Mouse (Mus musculus): Measurements from ENCODE around the gene Nup153. TPM values are rescaled to one million over a fixed set of nuclear protein-coding genes. Genes with fewer than 3 reads are reported as not detected.

The Nup153 gene
- total and polyA plus RNA-seq, 2 experiments = 25.0 to 28.8 TPM

DNA sequence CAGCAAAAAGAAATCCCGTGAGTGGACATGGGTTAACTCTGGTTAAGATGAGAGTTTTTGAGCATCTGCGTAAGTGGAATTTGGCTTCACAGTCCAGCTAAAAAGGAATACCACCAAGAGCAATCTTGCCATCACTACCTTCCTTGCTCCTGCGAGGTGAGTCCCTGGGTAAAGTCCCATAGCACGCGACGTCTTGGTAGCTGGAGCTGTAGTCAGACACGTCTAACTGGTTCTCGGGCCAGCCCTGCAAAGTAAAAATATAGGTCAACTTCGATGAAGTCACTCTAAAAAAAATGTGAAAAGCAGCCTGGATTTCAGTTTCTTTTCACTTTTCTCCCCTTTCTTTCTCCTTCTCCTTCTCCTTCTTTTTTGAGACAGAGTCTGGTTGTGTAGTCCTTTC is 35.5 kb upstream of the Nup153 start:
- Histone ChIP-seq H3K36me3 (ENCODE audit: control insufficient read depth, insufficient read depth, low read length) (peaks cover 12% of the 10 kb centered on the region; the same call in 1 of the 2 replicates), H3K9ac (ENCODE audit: low read depth, low read length) (no peak overlapping the region), H3K27me3 (ENCODE audit: control insufficient read depth, insufficient read depth, low read length) (no peaks in the 10 kb centered on the region), H3K79me2 (ENCODE audit: control insufficient read depth, insufficient read depth, low read length) (no peaks in the 10 kb centered on the region), H3K4me1 (ENCODE audit: control insufficient read depth, insufficient read depth, low read length) (no peaks in the 10 kb centered on the region), H3K27ac (replicated peaks; ENCODE audit: insufficient read depth, low read depth, low read length) (no peak overlapping the region), H3K4me3 (ENCODE audit: insufficient read depth, low read depth, low read length) (no peak overlapping the region)
- TF ChIP-seq POLR2A (IDR thresholded peaks at IDR 0.05; ENCODE audit: extremely low read depth, insufficient read depth, low read length) (no peak), CTCF (IDR thresholded peaks at IDR 0.05; ENCODE audit: low read depth, low read length) (no peak)
- DNase-seq (ENCODE audit: extremely low read depth, low read depth, low spot score) = no peak
- 95% methylated on average over 9 of the region's 9 CpGs for WGBS

DNA sequence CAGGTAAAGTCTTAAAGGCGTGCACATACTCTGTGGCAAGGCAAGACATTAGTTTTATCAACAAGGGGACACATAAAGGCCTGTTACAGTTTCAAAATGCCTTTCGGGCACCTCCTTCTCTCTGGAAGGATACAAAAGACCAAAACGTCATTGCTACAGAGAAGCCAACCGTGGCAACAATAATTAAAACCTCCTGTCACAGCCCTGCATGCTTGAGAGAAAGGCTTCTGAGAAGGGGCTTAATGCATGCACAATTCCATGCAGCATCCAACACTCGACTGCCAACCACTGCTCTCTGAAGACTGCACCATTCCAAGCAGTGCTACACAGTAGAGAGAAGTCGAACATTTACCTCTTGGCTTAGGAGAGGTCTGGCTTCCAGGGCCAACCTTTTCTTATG is 33.2 kb upstream of the Nup153 start:
- H3K27me3 ChIP-seq (ENCODE audit: control insufficient read depth, insufficient read depth, low read length) = no peaks in the 10 kb centered on the region
- H3K9ac ChIP-seq (ENCODE audit: low read depth, low read length) = no peak overlapping the region
- H3K4me3 ChIP-seq (ENCODE audit: insufficient read depth, low read depth, low read length) = no peak overlapping the region
- H3K79me2 ChIP-seq (ENCODE audit: control insufficient read depth, insufficient read depth, low read length) = no peaks in the 10 kb centered on the region
- H3K36me3 ChIP-seq (ENCODE audit: control insufficient read depth, insufficient read depth, low read length) = peaks cover 14% of the 10 kb centered on the region
- TF ChIP-seq POLR2A (IDR thresholded peaks at IDR 0.05; ENCODE audit: extremely low read depth, insufficient read depth, low read length) (no peak), CTCF (IDR thresholded peaks at IDR 0.05; ENCODE audit: low read depth, low read length) (no peak)
- H3K27ac ChIP-seq (replicated peaks; ENCODE audit: insufficient read depth, low read depth, low read length) = no peak overlapping the region
- no peaks in the 10 kb centered on the region for H3K4me1 ChIP-seq (ENCODE audit: control insufficient read depth, insufficient read depth, low read length)
- WGBS = 89% methylated on average over 6 of the region's 6 CpGs
- DNase-seq (ENCODE audit: extremely low read depth, low read depth, low spot score) = no peak

DNA sequence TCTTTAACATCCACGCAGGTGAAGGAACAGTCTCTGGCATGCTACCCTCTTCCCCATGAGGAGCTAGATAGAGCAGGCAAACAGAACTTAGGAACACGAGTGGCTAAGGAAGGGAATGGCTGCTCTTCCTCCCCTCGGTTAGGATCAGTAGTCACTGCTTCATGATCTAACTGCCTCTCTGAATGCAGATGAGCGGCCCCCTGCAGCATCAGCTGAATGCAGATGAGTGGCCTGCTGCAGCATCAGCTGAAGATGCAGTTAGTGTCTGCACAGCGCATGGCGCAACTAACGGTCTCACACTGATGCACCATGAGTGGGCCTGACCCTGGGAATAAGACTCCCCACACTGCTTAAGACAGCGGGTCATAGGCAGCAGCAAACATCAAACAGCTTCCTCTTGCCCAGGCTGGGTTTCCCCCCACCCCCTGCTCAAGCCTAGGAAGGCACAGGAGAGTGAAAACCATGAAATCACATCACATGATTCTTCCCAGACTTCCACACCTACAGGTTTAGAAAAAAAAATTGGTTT is 31.6 kb upstream of the Nup153 start:
- peaks cover 16% of the 10 kb centered on the region for H3K36me3 ChIP-seq (ENCODE audit: control insufficient read depth, insufficient read depth, low read length)
- H3K27me3 ChIP-seq (ENCODE audit: control insufficient read depth, insufficient read depth, low read length) = no peaks in the 10 kb centered on the region
- WGBS = 89% methylated on average over 8 of the region's 8 CpGs
- TF ChIP-seq POLR2A (IDR thresholded peaks at IDR 0.05; ENCODE audit: extremely low read depth, insufficient read depth, low read length) (no peak), CTCF (IDR thresholded peaks at IDR 0.05; ENCODE audit: low read depth, low read length) (no peak)
- no peak overlapping the region for H3K27ac ChIP-seq (replicated peaks; ENCODE audit: insufficient read depth, low read depth, low read length)
- no peak overlapping the region for H3K4me3 ChIP-seq (ENCODE audit: insufficient read depth, low read depth, low read length)
- DNase-seq (ENCODE audit: extremely low read depth, low read depth, low spot score) = no peak
- H3K9ac ChIP-seq (ENCODE audit: low read depth, low read length) = no peak overlapping the region
- H3K4me1 ChIP-seq (ENCODE audit: control insufficient read depth, insufficient read depth, low read length) = no peaks in the 10 kb centered on the region
- no peaks in the 10 kb centered on the region for H3K79me2 ChIP-seq (ENCODE audit: control insufficient read depth, insufficient read depth, low read length)

DNA sequence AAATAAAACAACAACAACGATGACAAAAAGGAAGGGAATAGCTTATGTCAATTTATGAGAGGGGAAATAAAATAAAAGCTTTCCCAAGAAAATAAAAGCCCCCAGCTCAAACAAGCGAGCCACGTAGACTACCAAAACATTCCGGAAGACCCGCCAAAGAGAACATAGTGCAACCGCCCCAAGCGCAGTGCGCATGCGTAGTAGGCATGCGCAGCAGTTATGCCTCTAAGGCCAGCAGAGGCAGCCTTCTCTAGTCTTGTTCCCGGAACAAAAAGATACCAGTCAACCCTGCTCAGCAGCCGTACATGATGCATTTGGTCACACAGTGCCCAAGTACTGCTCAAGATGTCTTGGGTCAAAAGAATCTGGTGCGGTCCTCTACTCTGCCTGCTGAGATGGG is 30.9 kb upstream of the Nup153 start:
- no peaks in the 10 kb centered on the region for H3K4me1 ChIP-seq (ENCODE audit: control insufficient read depth, insufficient read depth, low read length)
- H3K79me2 ChIP-seq (ENCODE audit: control insufficient read depth, insufficient read depth, low read length) = no peaks in the 10 kb centered on the region
- no peaks in the 10 kb centered on the region for H3K27me3 ChIP-seq (ENCODE audit: control insufficient read depth, insufficient read depth, low read length)
- no peak overlapping the region for H3K9ac ChIP-seq (ENCODE audit: low read depth, low read length)
- no peak overlapping the region for H3K4me3 ChIP-seq (ENCODE audit: insufficient read depth, low read depth, low read length)
- TF ChIP-seq CTCF (IDR thresholded peaks at IDR 0.05; ENCODE audit: low read depth, low read length) = no peak
- no peak for TF ChIP-seq POLR2A (IDR thresholded peaks at IDR 0.05; ENCODE audit: extremely low read depth, insufficient read depth, low read length)
- H3K27ac ChIP-seq (replicated peaks; ENCODE audit: insufficient read depth, low read depth, low read length) = no peak overlapping the region
- 98% methylated on average over 13 of the region's 13 CpGs for WGBS
- DNase-seq (ENCODE audit: extremely low read depth, low read depth, low spot score) = no peak
- peaks cover 16% of the 10 kb centered on the region for H3K36me3 ChIP-seq (ENCODE audit: control insufficient read depth, insufficient read depth, low read length)

DNA sequence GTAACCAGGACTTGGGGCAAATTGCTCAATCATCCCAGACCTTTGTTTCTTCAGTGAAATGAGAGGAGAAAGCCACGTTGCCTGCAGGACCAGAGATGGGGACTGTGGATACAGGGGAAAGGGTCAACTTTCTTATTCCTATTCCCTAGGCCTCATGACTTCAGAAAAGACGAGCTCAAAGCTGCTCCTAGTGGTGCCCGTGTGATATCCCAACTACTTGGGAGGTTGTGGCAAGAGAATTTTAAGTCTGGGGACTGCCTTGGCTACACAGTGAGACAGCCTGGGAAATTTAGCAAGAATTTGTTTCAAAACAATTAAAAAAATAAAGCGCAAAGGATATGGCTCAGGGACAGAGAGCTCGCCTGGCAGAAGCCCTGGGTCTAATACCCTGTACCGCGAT is 30.2 kb upstream of the Nup153 start:
- DNase-seq (ENCODE audit: extremely low read depth, low read depth, low spot score) = no peak
- TF ChIP-seq CTCF (IDR thresholded peaks at IDR 0.05; ENCODE audit: low read depth, low read length) = no peak
- TF ChIP-seq POLR2A (IDR thresholded peaks at IDR 0.05; ENCODE audit: extremely low read depth, insufficient read depth, low read length) = no peak
- H3K9ac ChIP-seq (ENCODE audit: low read depth, low read length) = no peak overlapping the region
- no peak overlapping the region for H3K4me3 ChIP-seq (ENCODE audit: insufficient read depth, low read depth, low read length)
- H3K27ac ChIP-seq (replicated peaks; ENCODE audit: insufficient read depth, low read depth, low read length) = no peak overlapping the region
- H3K36me3 ChIP-seq (ENCODE audit: control insufficient read depth, insufficient read depth, low read length) = peaks cover 13% of the 10 kb centered on the region
- WGBS = 89% methylated on average over 7 of the region's 7 CpGs
- no peaks in the 10 kb centered on the region for H3K27me3 ChIP-seq (ENCODE audit: control insufficient read depth, insufficient read depth, low read length)
- no peaks in the 10 kb centered on the region for H3K4me1 ChIP-seq (ENCODE audit: control insufficient read depth, insufficient read depth, low read length)
- H3K79me2 ChIP-seq (ENCODE audit: control insufficient read depth, insufficient read depth, low read length) = no peaks in the 10 kb centered on the region

DNA sequence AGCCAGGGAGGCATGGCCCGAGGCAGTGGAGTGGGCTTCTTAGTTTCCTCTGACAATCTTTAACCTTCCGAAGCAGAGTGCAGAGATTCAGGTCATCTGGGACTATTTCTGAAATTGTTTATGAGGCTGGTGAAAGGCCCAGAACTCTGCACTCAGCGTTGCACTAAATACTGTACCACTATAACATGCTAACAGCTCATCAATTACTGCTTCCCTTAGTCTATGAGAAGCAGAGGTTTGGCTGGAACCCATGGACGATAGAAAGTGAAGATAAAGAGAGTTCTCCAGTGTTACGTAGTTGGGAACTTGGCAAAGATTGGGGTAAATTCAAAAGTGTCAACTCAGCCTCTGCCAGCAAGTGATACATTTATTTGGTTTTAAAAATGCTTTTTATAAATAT is 25.6 kb upstream of the Nup153 start:
- H3K79me2 ChIP-seq (ENCODE audit: control insufficient read depth, insufficient read depth, low read length) = no peaks in the 10 kb centered on the region
- H3K27me3 ChIP-seq (ENCODE audit: control insufficient read depth, insufficient read depth, low read length) = no peaks in the 10 kb centered on the region
- H3K36me3 ChIP-seq (ENCODE audit: control insufficient read depth, insufficient read depth, low read length) = peaks cover 6% of the 10 kb centered on the region
- H3K9ac ChIP-seq (ENCODE audit: low read depth, low read length) = no peak overlapping the region
- no peak for DNase-seq (ENCODE audit: extremely low read depth, low read depth, low spot score)
- no peak overlapping the region for H3K27ac ChIP-seq (replicated peaks; ENCODE audit: insufficient read depth, low read depth, low read length)
- no peaks in the 10 kb centered on the region for H3K4me1 ChIP-seq (ENCODE audit: control insufficient read depth, insufficient read depth, low read length)
- WGBS = 82% methylated on average over 5 of the region's 5 CpGs
- TF ChIP-seq CTCF (IDR thresholded peaks at IDR 0.05; ENCODE audit: low read depth, low read length) (no peak), POLR2A (IDR thresholded peaks at IDR 0.05; ENCODE audit: extremely low read depth, insufficient read depth, low read length) (no peak)
- H3K4me3 ChIP-seq (ENCODE audit: insufficient read depth, low read depth, low read length) = no peak overlapping the region

All from liver, adult 2 months (tissue).